Mouse (Mus musculus): ENCODE data around the gene Rere.
"Not testable (repeated sequence)": the region's sequence is repeated elsewhere in the genome, so short reads cannot be mapped to it uniquely, and the experiment has no call there.

- TF ChIP-seq CTCF (IDR thresholded peaks at IDR 0.05; ENCODE audit: borderline replicate concordance, extremely low read depth, insufficient read depth, insufficient read length); POLR2A (IDR thresholded peaks at IDR 0.05; ENCODE audit: borderline replicate concordance, extremely low read depth, insufficient read depth, insufficient read length, poor library complexity, severe bottlenecking): not testable (repeated sequence)
Observed at GRCm38 (mm10) chr4:150279336-150279735, 2.1 kb upstream of the Rere start.
